Mouse (Mus musculus) lung, postnatal 4 days (tissue): ENCODE measurements around the gene Exog.

ENCODE experiments used
- DNase-seq, 2 experiments: peaks; one replicate each; pipeline ENCODE4 v3.0.0; 2021

Exog gene

GRCm38 (mm10) chr9:119512993-119513392, 68.2 kb downstream of the Exog start:
- no peak for DNase-seq

- no peak for DNase-seq
Measured at GRCm38 (mm10) chr9:119513816-119514215, 69.1 kb downstream of the Exog start.

GRCm38 (mm10) chr9:119514986-119515385, 70.2 kb downstream of the Exog start:
- DNase-seq: no peak
